Mouse (Mus musculus): ENCODE results near the gene Sirt6.

DNA sequence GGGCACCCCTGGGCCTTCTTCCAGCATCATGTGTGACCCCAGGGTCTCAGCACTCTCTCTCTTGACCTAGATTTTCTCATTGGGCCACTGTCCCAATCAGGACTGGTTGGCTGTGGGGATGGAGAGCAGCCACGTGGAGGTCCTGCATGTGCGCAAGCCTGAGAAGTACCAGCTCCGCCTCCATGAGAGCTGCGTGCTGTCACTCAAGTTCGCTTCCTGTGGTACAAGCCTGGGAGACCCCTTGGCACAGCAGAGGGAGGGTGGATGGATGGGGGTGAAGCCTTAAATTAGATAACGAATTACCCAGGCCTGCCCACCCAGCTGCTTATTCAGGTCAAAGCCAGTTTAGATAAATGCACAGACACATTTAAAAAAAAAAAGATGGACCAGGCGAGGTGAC lies 38.9 kb downstream of the Sirt6 start:
- TF ChIP-seq EP300 (IDR thresholded peaks at IDR 0.05; ENCODE audit: low read depth) (no peak), CTCF (IDR thresholded peaks at IDR 0.05; ENCODE audit: low read depth) (no peak)

All from heart, postnatal 0 days (tissue).